Mouse (Mus musculus) erythroblast, embryonic 14.5 days (primary cell): ENCODE results near the gene Drg1.
"Not testable (repeated sequence)": the region's sequence is repeated elsewhere in the genome, so short reads cannot be mapped to it uniquely, and the experiment has no call there.

Experiments
- GATA1 ChIP-seq: IDR thresholded peaks from 2 replicates; pipeline ENCODE4 v1.6.1; 2012; ENCODE audit warnings: low read length, inconsistent platforms, mixed read lengths
- TAL1 ChIP-seq: IDR thresholded peaks from 3 replicates; pipeline ENCODE4 v1.6.1; 2012; ENCODE audit warnings: low read length, inconsistent platforms, mixed read lengths

GRCm38 (mm10) chr11:3181250-3181649 lies 85.0 kb downstream of the Drg1 start:
- not testable (repeated sequence) for TF ChIP-seq TAL1, GATA1
